Mouse (Mus musculus) E14TG2a.4 (cell line): ENCODE measurements at regions not wholly inside any gene's neighbourhood (a gene's known extent, or its start where the extent isn't known, plus 50 kb on each side); places are given as distances from the start of the nearest gene placed in this dataset.

ENCODE experiments used
- H3K27me3 ChIP-seq: 2 replicates; pipeline ENCODE4 v1.6.1; 2014; ENCODE audit warnings: low read length, control low read depth; ENCODE audit not compliant: insufficient read depth
- H3K36me3 ChIP-seq: 2 replicates; pipeline ENCODE4 v1.6.1; 2014; ENCODE audit warnings: low read length, control low read depth; ENCODE audit not compliant: insufficient read depth
- H3K4me1 ChIP-seq: replicated peaks from 2 replicates; pipeline ENCODE4 v1.6.1; 2014; ENCODE audit warnings: low read depth, low read length, control low read depth
- H3K4me3 ChIP-seq: replicated peaks from 2 replicates; pipeline ENCODE4 v1.5.1; 2014; ENCODE audit warnings: mild to moderate bottlenecking, low read length
- H3K9me3 ChIP-seq: 2 replicates; pipeline ENCODE4 v1.6.1; 2014; ENCODE audit warnings: low read length, control low read depth
- CTCF ChIP-seq: conservative IDR thresholded peaks from 2 replicates; pipeline ENCODE4 v1.5.1; 2014; ENCODE audit warnings: low read length
- NANOG ChIP-seq: IDR thresholded peaks from 2 replicates; pipeline ENCODE4 v1.6.1; 2014; ENCODE audit warnings: borderline replicate concordance, low read length, mixed read lengths
- POU5F1 ChIP-seq: IDR thresholded peaks from 2 replicates; pipeline ENCODE4 v1.6.1; 2014; ENCODE audit warnings: low read length, borderline replicate concordance

DNA sequence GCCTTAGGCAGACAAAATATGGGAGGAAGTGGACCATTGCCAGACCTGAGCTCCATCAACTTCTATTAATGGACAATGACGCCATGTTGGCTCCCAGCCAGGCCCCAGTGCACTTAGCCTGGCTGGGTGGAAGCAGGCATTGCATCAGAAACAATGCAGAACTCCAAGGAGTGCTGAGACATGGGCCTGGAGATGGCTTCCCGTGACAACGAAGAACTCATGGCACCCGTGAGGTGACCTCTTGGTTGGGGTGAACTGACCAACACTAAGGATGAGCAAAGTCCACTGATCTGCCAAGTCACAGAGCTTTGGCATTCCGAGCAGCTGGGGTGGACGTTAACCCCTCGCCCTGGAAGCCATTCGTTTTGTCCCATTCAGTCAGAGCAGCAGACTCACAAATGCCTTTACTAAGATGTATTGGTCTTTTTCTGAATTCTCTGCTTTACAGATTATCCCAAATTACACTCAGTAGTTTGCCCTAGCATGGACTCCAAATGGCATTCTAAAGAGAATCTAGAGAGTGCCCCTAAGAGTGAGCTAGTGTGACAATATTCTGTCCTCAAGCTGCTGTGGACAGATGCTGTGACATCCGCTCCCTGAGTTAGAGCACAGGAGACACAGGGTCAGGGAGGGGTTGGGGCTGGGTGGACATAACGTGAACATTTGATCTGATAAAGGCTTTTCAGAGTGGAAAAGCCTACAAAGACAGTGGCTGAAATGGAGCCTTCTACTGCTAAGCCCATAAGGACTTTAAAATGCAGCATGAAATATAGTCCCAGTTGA, 108.8 kb downstream of the Snx18 start:
- Histone ChIP-seq H3K4me1 (no peaks in the 10 kb centered on the region), H3K27me3 (0 out of 2 replicates have a peak, but pooled peaks cover 3% of the 10 kb centered on the region), H3K36me3 (no peaks in the 10 kb centered on the region), H3K4me3 (no peak overlapping the region), H3K9me3 (peaks cover 8% of the 10 kb centered on the region)
- TF ChIP-seq POU5F1, result no peak
- TF ChIP-seq CTCF, result no peak
- TF ChIP-seq NANOG, result no peak

DNA sequence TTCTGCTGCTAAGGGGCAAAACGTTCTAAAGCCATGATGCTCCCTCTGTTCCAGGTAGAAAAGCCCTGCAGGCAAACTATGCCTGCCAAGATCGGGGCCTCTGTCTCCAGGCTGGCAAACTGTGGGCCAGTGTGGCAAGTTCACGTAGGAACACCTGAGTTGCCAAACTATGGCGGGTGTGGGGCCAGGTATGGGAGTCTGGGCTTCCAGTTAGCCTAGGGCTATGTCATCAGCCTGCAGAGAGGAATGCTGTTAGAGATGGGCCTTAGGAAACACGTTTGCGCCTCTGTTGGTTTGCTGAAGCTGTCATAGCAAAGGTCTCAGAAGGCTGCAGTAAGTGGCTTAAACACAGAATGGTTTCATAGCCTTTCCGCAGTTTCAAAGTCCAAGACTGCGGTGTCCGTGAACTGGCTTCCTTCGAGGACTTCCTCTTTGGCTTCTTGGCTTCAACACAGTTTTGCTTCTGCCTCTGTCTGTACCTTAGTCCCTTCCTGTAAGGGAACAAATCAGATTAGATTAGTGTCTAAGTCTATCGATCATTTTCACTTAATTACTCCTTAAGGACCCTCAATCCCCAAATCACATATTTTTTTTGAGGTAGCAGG, 110.1 kb downstream of the Snx18 start:
- Histone ChIP-seq H3K4me3 (no peak overlapping the region), H3K4me1 (no peaks in the 10 kb centered on the region), H3K27me3 (0 out of 2 replicates have a peak, but pooled peaks cover 3% of the 10 kb centered on the region), H3K36me3 (no peaks in the 10 kb centered on the region), H3K9me3 (peaks cover 12% of the 10 kb centered on the region)
- no peak for TF ChIP-seq POU5F1
- TF ChIP-seq NANOG, result no peak
- no peak for TF ChIP-seq CTCF

DNA sequence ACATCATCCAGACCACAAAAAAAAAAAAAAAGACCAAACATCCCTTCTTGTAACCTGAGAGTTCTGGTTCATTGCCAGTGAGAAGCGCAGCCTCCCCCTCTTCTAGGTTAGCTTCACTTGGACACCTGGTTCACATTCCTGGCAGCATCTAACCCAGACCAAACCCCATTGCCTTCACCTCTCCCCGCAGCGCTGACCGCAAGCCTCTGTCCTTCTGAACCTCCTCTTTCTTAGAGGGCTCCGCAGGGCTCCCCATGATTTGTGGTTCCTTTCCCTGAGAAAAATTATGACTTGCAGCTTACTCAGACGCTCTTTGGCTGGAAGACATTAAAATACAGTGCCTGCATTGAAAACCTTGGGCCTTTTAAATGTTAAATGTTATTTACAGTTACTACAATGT, 115.8 kb downstream of the Snx18 start:
- TF ChIP-seq NANOG (no peak), CTCF (no peak), POU5F1 (no peak)

DNA sequence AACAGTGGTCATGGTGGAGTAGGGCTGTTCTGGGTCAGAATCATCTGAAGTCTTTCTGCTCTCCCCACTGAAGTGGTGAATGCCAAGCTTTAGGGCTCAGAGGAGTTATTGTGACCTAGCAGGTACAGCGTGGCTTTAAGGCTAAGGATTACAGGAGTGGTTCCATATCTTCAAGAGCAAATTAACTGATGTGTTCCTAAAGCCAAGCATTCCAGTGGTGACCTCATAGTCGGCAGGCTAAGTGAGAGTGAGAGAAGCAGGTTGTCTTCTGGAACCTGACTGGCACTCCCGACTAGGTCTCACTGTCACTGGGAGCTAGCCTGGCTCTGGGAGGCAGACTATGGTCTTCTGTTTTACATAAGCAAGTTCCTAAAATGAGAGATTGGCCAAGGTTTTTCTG, 116.3 kb downstream of the Snx18 start:
- Histone ChIP-seq H3K9me3 (peaks cover 11% of the 10 kb centered on the region), H3K36me3 (no peaks in the 10 kb centered on the region), H3K27me3 (no peaks in the 10 kb centered on the region), H3K4me1 (no peaks in the 10 kb centered on the region), H3K4me3 (no peak overlapping the region)
- no peak for TF ChIP-seq CTCF
- TF ChIP-seq NANOG, result no peak
- TF ChIP-seq POU5F1, result no peak

More for the DNA sequence above, 115.8 kb downstream of the Snx18 start:
- Histone ChIP-seq H3K4me3 (no peak overlapping the region), H3K9me3 (peaks cover 12% of the 10 kb centered on the region), H3K36me3 (no peaks in the 10 kb centered on the region), H3K27me3 (no peaks in the 10 kb centered on the region), H3K4me1 (no peaks in the 10 kb centered on the region)

DNA sequence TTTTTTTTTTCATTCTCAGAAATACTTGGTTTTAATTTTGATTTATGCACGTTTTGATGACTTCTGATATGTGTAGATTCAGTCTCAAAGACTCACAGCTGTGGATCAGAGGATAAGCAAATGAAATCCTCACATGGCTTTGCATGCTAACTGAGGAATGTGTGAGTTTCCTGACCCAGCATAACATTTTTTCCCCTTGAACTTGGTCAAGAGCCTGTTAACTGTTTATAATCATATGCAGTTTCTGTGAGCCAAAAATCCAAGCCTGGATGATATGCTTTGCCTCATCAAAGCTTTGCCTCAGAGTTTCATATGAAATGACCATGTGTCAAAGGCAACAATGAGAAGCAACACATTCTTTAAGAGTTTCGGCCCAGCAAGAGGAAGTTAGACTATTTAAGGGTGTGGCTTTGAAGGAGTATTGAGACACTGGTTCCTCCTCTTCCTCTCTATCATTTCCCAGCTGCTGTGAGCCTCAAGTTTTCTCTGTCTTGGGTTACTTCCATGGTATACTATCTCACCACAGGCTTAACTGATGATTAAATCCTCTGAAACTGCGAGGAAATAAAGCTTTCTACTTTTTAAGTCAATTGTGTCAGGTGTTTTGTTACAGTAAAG, 117.9 kb downstream of the Snx18 start:
- no peak overlapping the region for H3K4me3 ChIP-seq
- peaks cover 7% of the 10 kb centered on the region for H3K9me3 ChIP-seq
- H3K36me3 ChIP-seq, result no peaks in the 10 kb centered on the region
- H3K4me1 ChIP-seq, result no peaks in the 10 kb centered on the region
- H3K27me3 ChIP-seq, result no peaks in the 10 kb centered on the region
- TF ChIP-seq NANOG (no peak), POU5F1 (no peak), CTCF (no peak)

DNA sequence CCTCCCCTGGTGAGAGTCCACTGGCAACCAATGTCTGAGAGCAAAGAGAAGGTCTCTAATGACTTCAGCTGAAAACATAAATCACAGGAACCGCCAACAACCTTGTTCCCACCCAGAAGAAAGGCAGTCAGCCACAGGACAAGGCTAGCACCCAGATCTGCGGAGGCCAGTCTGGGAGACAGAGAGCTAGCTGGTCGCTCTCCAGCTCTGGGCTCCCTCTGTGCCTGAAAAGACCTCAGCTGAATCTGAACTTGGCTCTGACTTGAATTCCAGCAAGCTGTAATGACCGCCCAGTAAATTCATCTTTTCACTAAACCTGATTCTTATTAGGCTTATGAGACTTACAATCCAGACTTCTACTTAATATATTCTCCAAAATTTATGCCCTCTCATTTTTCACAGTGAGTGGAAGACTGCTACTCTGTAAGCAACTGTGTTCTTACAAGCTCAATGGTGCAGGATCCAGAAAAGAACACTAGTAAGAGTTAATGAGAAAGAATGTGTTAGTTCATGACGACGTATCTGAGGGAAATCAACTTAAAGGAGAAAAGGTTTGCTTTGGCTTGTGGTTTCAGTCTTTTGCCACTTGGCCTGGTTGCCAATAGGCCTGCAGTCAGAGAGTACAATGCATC, 119.2 kb downstream of the Snx18 start:
- Histone ChIP-seq H3K4me1 (no peaks in the 10 kb centered on the region), H3K9me3 (peaks cover under 1% of the 10 kb centered on the region; the same call in 1 of the 2 replicates), H3K36me3 (no peaks in the 10 kb centered on the region), H3K27me3 (no peaks in the 10 kb centered on the region), H3K4me3 (no peak overlapping the region)
- no peak for TF ChIP-seq POU5F1

DNA sequence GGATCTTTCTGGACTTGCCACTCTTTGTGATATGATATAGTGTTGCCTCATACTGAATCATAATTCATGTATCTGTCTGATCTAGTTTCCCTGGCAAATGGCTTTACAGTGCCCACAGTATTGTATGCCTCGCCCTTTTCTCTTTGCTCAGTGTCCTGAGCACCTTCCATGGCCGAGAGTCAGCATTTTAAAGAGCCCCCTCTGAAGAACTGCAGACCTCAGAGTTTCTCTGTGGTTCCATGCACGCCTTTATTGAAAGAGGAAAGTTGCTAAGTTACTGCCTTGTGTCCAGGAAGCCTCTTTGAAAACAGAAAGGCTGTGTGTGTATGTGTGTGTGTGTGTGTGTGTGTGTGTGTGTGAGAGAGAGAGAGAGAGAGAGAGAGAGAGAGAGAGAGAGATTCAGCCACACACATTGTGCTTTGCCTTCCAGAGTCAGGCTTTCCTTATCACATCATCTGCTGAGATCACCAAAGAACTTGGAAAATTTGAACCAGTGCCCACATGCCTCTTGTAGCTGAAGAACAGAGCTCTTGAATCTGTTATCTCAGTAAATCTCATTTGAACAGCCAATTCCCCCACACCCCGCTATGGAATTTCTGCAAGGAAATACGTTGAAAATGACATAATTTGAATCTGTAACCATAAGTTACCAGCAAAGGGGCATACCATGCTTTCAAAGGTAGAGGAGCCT, 122.6 kb downstream of the Snx18 start:
- no peaks in the 10 kb centered on the region for H3K36me3 ChIP-seq
- no peaks in the 10 kb centered on the region for H3K9me3 ChIP-seq
- H3K4me3 ChIP-seq, result no peak overlapping the region
- no peaks in the 10 kb centered on the region for H3K27me3 ChIP-seq
- TF ChIP-seq POU5F1 (no peak), NANOG (no peak), CTCF (no peak)
- no peaks in the 10 kb centered on the region for H3K4me1 ChIP-seq

DNA sequence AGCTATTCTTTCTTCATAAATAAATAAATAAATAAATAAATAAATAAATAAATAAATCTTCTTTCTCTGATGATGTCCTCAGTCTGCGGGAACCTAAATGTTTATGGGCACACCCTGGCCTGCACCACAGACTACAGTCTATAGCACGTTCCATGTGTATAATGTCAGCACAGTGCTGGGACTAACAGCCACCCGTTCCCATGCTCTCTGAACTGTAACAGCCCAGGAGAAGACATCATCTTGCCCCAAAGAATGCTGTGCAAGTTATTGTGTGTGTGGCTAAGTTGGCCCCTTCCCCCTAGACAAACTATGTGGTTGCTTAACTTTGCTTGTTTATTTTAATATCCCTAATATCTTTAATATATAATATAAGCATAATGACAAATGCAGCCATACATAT, 123.2 kb downstream of the Snx18 start:
- TF ChIP-seq NANOG (no peak), POU5F1 (no peak), CTCF (no peak)
- Histone ChIP-seq H3K9me3 (no peaks in the 10 kb centered on the region), H3K4me3 (no peak overlapping the region), H3K36me3 (no peaks in the 10 kb centered on the region), H3K4me1 (no peaks in the 10 kb centered on the region), H3K27me3 (no peaks in the 10 kb centered on the region)
